Mouse (Mus musculus) liver, embryonic 12.5 days (tissue): ENCODE results near the gene 1600014C10Rik. TPM values are rescaled to one million over a fixed set of nuclear protein-coding genes. Genes with fewer than 3 reads are reported as not detected.
A peak's percentile ranks its signal among the peaks of the same experiment; 100 is the strongest.

Experiments
- ATAC-seq: fragments of 200-750 bp; cut with Nextera tagmentation; 2 replicates; pipeline ENCODE4 v1.8.0; 2017; ENCODE audit warnings: moderate number of reproducible peaks, mild to moderate bottlenecking, moderate library complexity
- H3K27ac ChIP-seq: fragments of 300-500 bp; sonication (generic); 2 replicates; pipeline ENCODE4 v1.5.1; 2016; ENCODE audit warnings: mild to moderate bottlenecking
- H3K27me3 ChIP-seq: fragments of 300-500 bp; sonication (generic); replicated peaks from 2 replicates; pipeline ENCODE4 v1.6.1; 2016; ENCODE audit warnings: mild to moderate bottlenecking, moderate library complexity
- H3K36me3 ChIP-seq: fragments of 300-500 bp; sonication (generic); 2 replicates; pipeline ENCODE4 v1.6.1; 2016; ENCODE audit warnings: mild to moderate bottlenecking, moderate library complexity
- H3K4me1 ChIP-seq: fragments of 300-500 bp; sonication (generic); 2 replicates; pipeline ENCODE4 v1.6.1; 2016
- H3K4me2 ChIP-seq: fragments of 300-500 bp; sonication (generic); 2 replicates; pipeline ENCODE4 v1.6.1; 2016; ENCODE audit warnings: mild to moderate bottlenecking, moderate library complexity
- H3K4me3 ChIP-seq: fragments of 300-500 bp; sonication (generic); 2 replicates; pipeline ENCODE4 v1.5.1; 2016; ENCODE audit warnings: mild to moderate bottlenecking, moderate library complexity
- H3K9ac ChIP-seq: fragments of 300-500 bp; sonication (generic); 2 replicates; pipeline ENCODE4 v1.6.1; 2016; ENCODE audit warnings: mild to moderate bottlenecking, moderate library complexity
- H3K9me3 ChIP-seq: fragments of 300-500 bp; sonication (generic); replicated peaks from 2 replicates; pipeline ENCODE4 v1.6.1; 2016; ENCODE audit warnings: mild to moderate bottlenecking, moderate library complexity
- WGBS: fragments of 180-500 bp; shearing (Covaris S2); methylation state at CpG from one replicate; pipeline ENCODE4 v1.1.7; 2016; ENCODE audit not compliant: insufficient replicate concordance; 5-methylcytosine and 5-hydroxymethylcytosine counted together
- polyA plus RNA-seq: library from polyadenylated mRNA; unstranded; fragments of >200 nt; fragmentation: Nextera tagmentation; extraction: Ambion mirVana; gene quantifications from 2 replicates; pipeline ENCODE4 v1.2.1, GENCODE M21; 2016

Gene 1600014C10Rik
- polyA plus RNA-seq, 1 experiment from 2014 or later = 7.0 TPM

- H3K9ac ChIP-seq = no peak overlapping the region
- H3K4me2 ChIP-seq = no peak overlapping the region
- ATAC-seq = no peak
- H3K27ac ChIP-seq = no peak overlapping the region; the same call in 1 of the 2 replicates
- H3K27me3 ChIP-seq = no peaks in the 10 kb centered on the region
- 0 out of 2 replicates have a peak, but pooled peaks cover 7% of the 10 kb centered on the region for H3K36me3 ChIP-seq
- no peaks in the 10 kb centered on the region for H3K9me3 ChIP-seq
- peaks cover 43% of the 10 kb centered on the region for H3K4me1 ChIP-seq
- WGBS = 22% methylated on average over 4 of the region's 4 CpGs
- H3K4me3 ChIP-seq = no peak overlapping the region
Measured at GRCm38 (mm10) chr7:38186861-38187260, 3.8 kb downstream of the 1600014C10Rik start.

- 0 out of 2 replicates have a peak, but pooled peaks cover 7% of the 10 kb centered on the region for H3K36me3 ChIP-seq
- H3K4me1 ChIP-seq = peaks cover 41% of the 10 kb centered on the region
- H3K27me3 ChIP-seq = no peaks in the 10 kb centered on the region
- H3K27ac ChIP-seq = 0 out of 2 replicates have a peak overlapping the region, but pooled peaks have one; percentile 21
- no peaks in the 10 kb centered on the region for H3K9me3 ChIP-seq
- WGBS = 37% methylated on average over 4 of the region's 4 CpGs
- no peak overlapping the region for H3K9ac ChIP-seq
- no peak overlapping the region for H3K4me2 ChIP-seq
- H3K4me3 ChIP-seq = no peak overlapping the region
- no peak for ATAC-seq
Measured at GRCm38 (mm10) chr7:38187796-38188195, 4.8 kb downstream of the 1600014C10Rik start.

- Histone ChIP-seq H3K27ac (0 out of 2 replicates have a peak overlapping the region, but pooled peaks have one; percentile 27), H3K9me3 (no peaks in the 10 kb centered on the region), H3K36me3 (0 out of 2 replicates have a peak, but pooled peaks cover 7% of the 10 kb centered on the region), H3K4me2 (0 out of 2 replicates have a peak overlapping the region, but pooled peaks have one; percentile 0), H3K4me1 (peaks cover 34% of the 10 kb centered on the region), H3K27me3 (no peaks in the 10 kb centered on the region), H3K4me3 (no peak overlapping the region), H3K9ac (no peak overlapping the region)
- 65% methylated on average over 8 of the region's 8 CpGs for WGBS
- no peak for ATAC-seq
Measured at GRCm38 (mm10) chr7:38188281-38189075, 5.5 kb downstream of the 1600014C10Rik start.

- Histone ChIP-seq H3K27ac (peak overlapping the region; percentile 27; the same call in 1 of the 2 replicates), H3K36me3 (peaks cover 8% of the 10 kb centered on the region; the same call in 1 of the 2 replicates), H3K4me3 (no peak overlapping the region), H3K9ac (no peak overlapping the region), H3K4me2 (peak overlapping the region; percentile 0; the same call in 1 of the 2 replicates), H3K4me1 (peaks cover 28% of the 10 kb centered on the region), H3K9me3 (no peaks in the 10 kb centered on the region), H3K27me3 (no peaks in the 10 kb centered on the region)
- ATAC-seq = peak; percentile 42; the same call in 1 of the 2 replicates
- 34% methylated on average over 15 of the region's 15 CpGs for WGBS
Measured at GRCm38 (mm10) chr7:38189136-38189982, 6.3 kb downstream of the 1600014C10Rik start.

GRCm38 (mm10) chr7:38190056-38190835 is 7.2 kb downstream of the 1600014C10Rik start:
- Histone ChIP-seq H3K9me3 (no peaks in the 10 kb centered on the region), H3K9ac (no peak overlapping the region), H3K27me3 (no peaks in the 10 kb centered on the region), H3K4me2 (no peak overlapping the region), H3K4me1 (peaks cover 19% of the 10 kb centered on the region), H3K27ac (no peak overlapping the region), H3K4me3 (no peak overlapping the region), H3K36me3 (peaks cover 14% of the 10 kb centered on the region; the same call in 1 of the 2 replicates)
- ATAC-seq = no peak
- WGBS = 81% methylated on average over 8 of the region's 8 CpGs

- Histone ChIP-seq H3K27me3 (no peaks in the 10 kb centered on the region), H3K9me3 (no peaks in the 10 kb centered on the region), H3K27ac (no peak overlapping the region), H3K4me3 (no peak overlapping the region), H3K4me2 (no peak overlapping the region), H3K4me1 (peaks cover 19% of the 10 kb centered on the region), H3K36me3 (peaks cover 16% of the 10 kb centered on the region; the same call in 1 of the 2 replicates), H3K9ac (no peak overlapping the region)
- ATAC-seq = no peak
- WGBS = 75% methylated on average over 8 of the region's 8 CpGs
Measured at GRCm38 (mm10) chr7:38191146-38191545, 8.1 kb downstream of the 1600014C10Rik start.

- no peak overlapping the region for H3K4me2 ChIP-seq
- no peak overlapping the region for H3K9ac ChIP-seq
- no peaks in the 10 kb centered on the region for H3K9me3 ChIP-seq
- H3K4me1 ChIP-seq = peaks cover 16% of the 10 kb centered on the region
- no peak overlapping the region for H3K4me3 ChIP-seq
- H3K27ac ChIP-seq = no peak overlapping the region
- H3K27me3 ChIP-seq = no peaks in the 10 kb centered on the region
- ATAC-seq = no peak
- peaks cover 16% of the 10 kb centered on the region; the same call in 1 of the 2 replicates for H3K36me3 ChIP-seq
- 56% methylated on average over 10 of the region's 10 CpGs for WGBS
Measured at GRCm38 (mm10) chr7:38191571-38191970, 8.6 kb downstream of the 1600014C10Rik start.

- Histone ChIP-seq H3K36me3 (0 out of 2 replicates have a peak, but pooled peaks cover 2% of the 10 kb centered on the region), H3K27me3 (0 out of 2 replicates have a peak, but pooled peaks cover 7% of the 10 kb centered on the region), H3K4me3 (no peak overlapping the region), H3K4me1 (peaks cover 4% of the 10 kb centered on the region; the same call in 1 of the 2 replicates), H3K9me3 (0 out of 2 replicates have a peak, but pooled peaks cover 6% of the 10 kb centered on the region), H3K9ac (no peak overlapping the region), H3K27ac (no peak overlapping the region), H3K4me2 (no peak overlapping the region; the same call in 1 of the 2 replicates)
- ATAC-seq = no peak
- WGBS = 56% methylated on average over 8 of the region's 8 CpGs
Measured at GRCm38 (mm10) chr7:38199907-38200605, 17.0 kb downstream of the 1600014C10Rik start.

- 9% methylated on average over 28 of the region's 28 CpGs for WGBS
- Histone ChIP-seq H3K4me2 (peak overlapping the region; percentile 38), H3K9ac (no peak overlapping the region), H3K4me1 (peaks cover 4% of the 10 kb centered on the region; the same call in 1 of the 2 replicates), H3K36me3 (0 out of 2 replicates have a peak, but pooled peaks cover 2% of the 10 kb centered on the region), H3K27me3 (0 out of 2 replicates have a peak, but pooled peaks cover 7% of the 10 kb centered on the region), H3K27ac (no peak overlapping the region), H3K4me3 (no peak overlapping the region), H3K9me3 (0 out of 2 replicates have a peak, but pooled peaks cover 6% of the 10 kb centered on the region)
- ATAC-seq = peak; percentile 72
Measured at GRCm38 (mm10) chr7:38200606-38201289, 17.7 kb downstream of the 1600014C10Rik start.

- Histone ChIP-seq H3K27me3 (0 out of 2 replicates have a peak, but pooled peaks cover 7% of the 10 kb centered on the region), H3K36me3 (no peaks in the 10 kb centered on the region), H3K4me2 (no peak overlapping the region), H3K9ac (no peak overlapping the region), H3K9me3 (0 out of 2 replicates have a peak, but pooled peaks cover 6% of the 10 kb centered on the region), H3K4me1 (peaks cover 4% of the 10 kb centered on the region; the same call in 1 of the 2 replicates), H3K27ac (no peak overlapping the region), H3K4me3 (no peak overlapping the region)
- 26% methylated on average over 3 of the region's 3 CpGs for WGBS
- ATAC-seq = 0 out of 2 replicates have a peak, but pooled peaks have one; percentile 5
Measured at GRCm38 (mm10) chr7:38201290-38201658, 18.3 kb downstream of the 1600014C10Rik start.
